Mouse (Mus musculus) layer of hippocampus, adult 2 months (tissue): ENCODE measurements around the gene Lsm11. TPM values are rescaled to one million over a fixed set of nuclear protein-coding genes. Genes with fewer than 3 reads are reported as not detected.

Source experiments
- DNase-seq, 2 experiments: peaks; one replicate each; pipeline ENCODE4 v3.0.0; 2022; ENCODE audit warnings: low spot score in 2 of 2
- H3K27ac ChIP-seq: fragments of 200-600 bp; 2 replicates; pipeline ENCODE4 v1.8.1; 2022
- H3K4me3 ChIP-seq: fragments of 200-600 bp; 2 replicates; pipeline ENCODE4 v1.8.1; 2022; ENCODE audit warnings: mild to moderate bottlenecking
- CTCF ChIP-seq: fragments of 200-600 bp; conservative IDR thresholded peaks from 2 replicates; pipeline ENCODE4 v1.8.1; 2022; ENCODE audit warnings: antibody characterized with exemption, mild to moderate bottlenecking, moderate library complexity
- total RNA-seq, 2 experiments: library from RNA; stranded (reverse); gene quantifications; 2 replicates each; pipeline ENCODE4 v1.2.3; 2021

The Lsm11 gene
- total RNA-seq, 2 experiments from 2014 or later, result 24.6 to 30.8 TPM

DNA sequence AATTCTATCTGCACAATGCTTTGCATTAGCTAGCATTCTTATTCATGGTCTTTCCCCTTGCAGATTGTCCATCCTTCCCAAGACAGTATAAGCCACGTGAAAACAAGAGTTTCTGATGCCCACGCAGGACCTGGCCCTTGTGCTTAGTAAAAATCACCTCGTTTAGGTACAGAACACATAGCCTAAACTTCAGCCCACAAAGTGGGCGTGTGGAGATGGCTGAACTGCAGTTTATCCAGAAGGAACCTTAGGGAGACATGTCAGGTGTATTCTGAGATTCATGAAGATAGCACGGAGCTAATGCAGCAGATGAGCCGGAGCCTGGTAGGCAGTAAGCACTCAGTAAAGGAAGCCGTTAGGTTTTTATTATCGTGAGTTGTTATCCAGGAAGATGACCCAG is 23.7 kb downstream of the Lsm11 start:
- TF ChIP-seq CTCF, result no peak
- no peak overlapping the region for H3K27ac ChIP-seq
- H3K4me3 ChIP-seq, result no peak overlapping the region
- no peak for DNase-seq

DNA sequence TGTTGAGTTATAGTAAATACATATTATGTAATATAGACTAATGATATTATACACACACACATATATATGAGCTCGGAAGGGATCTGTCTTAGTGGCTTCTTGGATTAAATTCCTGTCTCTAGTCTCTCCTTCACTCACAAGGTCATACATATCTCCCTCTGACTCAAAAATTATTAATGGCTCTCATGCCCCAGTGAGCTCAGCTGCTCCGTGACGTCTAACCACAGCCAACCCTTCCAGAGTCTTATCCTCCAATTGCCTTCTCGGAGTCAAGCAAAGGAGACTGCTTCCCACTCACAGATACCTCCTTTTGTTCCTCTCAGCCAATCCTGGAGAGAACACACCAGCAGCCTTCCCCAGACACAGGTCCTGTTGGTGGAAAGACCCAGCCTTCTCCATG is 25.9 kb downstream of the Lsm11 start:
- Histone ChIP-seq H3K4me3 (no peak overlapping the region), H3K27ac (no peak overlapping the region)
- no peak for TF ChIP-seq CTCF
- DNase-seq, result no peak

GRCm38 (mm10) chr11:45918018-45918417 is 26.7 kb downstream of the Lsm11 start:
- Histone ChIP-seq H3K27ac (no peak overlapping the region), H3K4me3 (no peak overlapping the region)
- no peak for TF ChIP-seq CTCF
- DNase-seq, result no peak

DNA sequence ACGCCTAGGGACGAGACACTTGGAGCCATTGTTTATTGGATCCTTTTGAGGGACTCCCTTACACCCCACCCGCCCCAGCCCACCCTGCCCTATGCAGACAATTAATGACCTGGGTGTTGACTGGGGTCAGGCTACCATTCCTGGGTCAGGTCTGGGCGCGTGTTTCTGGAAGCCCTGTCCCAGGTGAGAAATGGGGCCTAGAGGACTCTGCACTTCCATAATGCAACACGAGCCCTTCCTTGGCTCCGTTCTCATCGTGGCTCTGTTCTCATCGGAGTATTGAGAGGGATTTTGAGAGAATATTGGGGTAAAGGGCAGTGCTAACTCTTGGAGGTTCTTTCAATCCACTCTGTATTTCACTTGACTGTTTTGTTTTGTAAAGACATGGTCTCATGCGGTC is 28.5 kb downstream of the Lsm11 start:
- DNase-seq, result no peak

DNA sequence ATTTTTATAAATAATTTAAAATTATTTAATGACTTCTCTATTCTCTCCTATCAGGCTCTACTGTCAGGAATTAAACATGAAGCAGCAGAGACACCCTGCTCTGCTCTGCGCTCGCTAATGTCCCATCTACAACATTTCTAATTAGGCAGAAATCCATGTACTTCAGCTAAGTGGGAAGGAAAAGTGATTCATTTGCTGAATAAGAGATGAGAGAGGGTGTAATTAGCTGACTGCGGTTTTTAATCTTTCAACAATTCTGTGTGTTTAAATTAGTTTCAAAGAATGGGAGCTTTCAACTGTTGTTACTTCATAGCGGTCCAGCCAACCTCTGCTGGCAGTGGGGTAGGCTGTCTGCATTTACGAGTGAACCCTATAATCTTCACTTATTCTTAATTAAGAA is 34.0 kb downstream of the Lsm11 start:
- no peak for DNase-seq
- Histone ChIP-seq H3K4me3 (no peak overlapping the region), H3K27ac (no peak overlapping the region)
- TF ChIP-seq CTCF, result no peak

More for the DNA sequence above, 28.5 kb downstream of the Lsm11 start:
- TF ChIP-seq CTCF, result no peak
- Histone ChIP-seq H3K4me3 (no peak overlapping the region), H3K27ac (no peak overlapping the region)

DNA sequence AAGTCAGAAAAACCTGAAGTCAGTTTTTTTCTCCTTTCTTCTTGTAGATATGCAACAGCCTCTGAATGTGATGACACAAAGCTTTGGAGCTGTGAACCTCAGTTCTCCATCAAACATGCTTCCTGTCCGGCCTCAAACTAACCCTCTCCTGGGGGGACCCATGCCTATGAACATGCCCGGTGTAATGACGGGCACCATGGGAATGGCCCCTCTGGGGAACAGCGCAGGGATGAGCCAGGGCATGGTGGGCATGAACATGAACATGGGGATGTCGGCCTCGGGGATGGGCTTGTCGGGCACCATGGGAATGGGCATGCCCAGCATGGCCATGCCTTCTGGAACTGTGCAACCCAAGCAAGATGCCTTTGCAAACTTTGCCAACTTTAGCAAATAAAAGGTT is 35.8 kb downstream of the Lsm11 start:
- TF ChIP-seq CTCF, result no peak
- no peak for DNase-seq
- Histone ChIP-seq H3K4me3 (no peak overlapping the region), H3K27ac (no peak overlapping the region)

DNA sequence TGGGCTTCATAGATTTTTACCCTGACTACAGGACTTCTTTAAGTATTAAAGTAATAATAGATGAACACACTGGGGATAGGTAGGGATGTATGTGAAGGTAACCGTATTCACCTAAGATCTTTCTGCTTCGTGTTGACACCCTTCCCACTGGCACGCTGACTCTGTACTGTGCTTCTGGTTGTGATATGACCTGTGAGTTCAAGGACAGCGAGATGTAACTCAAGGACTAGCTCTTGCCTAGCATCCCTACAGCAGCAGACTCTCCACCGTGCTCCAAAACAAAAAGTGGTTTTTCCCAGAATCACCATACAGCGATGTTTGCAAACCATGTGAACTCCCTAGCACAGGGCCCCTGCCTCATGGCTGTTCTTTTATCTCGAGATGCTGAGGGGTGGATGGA is 36.7 kb downstream of the Lsm11 start:
- TF ChIP-seq CTCF, result no peak
- Histone ChIP-seq H3K4me3 (no peak overlapping the region), H3K27ac (no peak overlapping the region)
- DNase-seq, result no peak

DNA sequence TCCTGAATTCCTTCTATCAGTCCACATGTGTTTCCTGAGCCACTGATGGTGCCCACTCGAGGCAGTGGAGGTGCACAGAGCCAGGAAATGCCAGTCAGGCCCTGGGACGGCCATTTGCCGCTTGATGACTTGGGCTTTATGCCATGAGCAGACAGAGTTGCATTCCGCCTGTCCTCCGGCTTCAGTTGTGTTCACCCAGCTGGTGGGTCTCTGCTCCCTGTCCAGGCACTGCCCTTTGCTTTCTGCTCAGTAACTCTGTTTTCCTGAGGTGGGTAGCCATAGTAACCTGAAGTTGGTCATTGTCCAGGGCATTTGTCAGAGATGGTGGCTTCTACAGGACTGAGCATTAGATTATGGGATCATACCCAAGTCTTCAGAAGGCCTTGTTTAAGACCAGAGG is 37.4 kb downstream of the Lsm11 start:
- DNase-seq, result no peak
- no peak for TF ChIP-seq CTCF
- Histone ChIP-seq H3K4me3 (no peak overlapping the region), H3K27ac (no peak overlapping the region)

DNA sequence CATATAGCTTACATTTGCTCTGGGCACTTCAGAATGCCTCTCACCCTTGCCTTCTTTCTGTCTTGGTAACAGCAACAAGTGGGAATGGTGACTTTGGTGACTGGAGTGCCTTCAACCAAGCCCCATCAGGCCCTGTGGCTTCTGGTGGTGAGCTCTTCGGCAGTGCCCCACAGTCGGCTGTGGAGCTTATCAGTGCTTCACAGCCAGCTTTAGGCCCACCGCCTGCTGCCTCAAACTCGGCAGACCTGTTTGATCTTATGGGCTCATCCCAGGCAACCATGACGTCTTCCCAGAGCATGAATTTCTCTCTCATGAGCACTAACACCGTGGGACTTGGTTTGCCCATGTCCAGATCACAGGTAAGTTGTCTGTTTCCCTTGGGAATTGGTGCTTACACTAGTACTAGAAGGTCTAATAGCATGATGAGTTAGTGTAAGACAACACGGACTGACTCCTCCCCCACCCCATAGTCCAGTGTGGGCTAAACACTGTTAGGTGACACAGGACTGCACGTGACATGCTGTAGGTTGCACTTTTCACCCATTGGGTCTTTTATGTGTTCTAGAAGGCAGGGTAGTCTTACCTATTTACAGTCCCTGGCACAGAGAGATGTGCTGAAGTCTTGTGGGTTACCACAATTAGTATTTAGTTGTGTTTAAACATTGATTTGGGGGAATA is 38.5 kb downstream of the Lsm11 start:
- no peak for DNase-seq
- no peak overlapping the region for H3K27ac ChIP-seq
- H3K4me3 ChIP-seq, result no peak overlapping the region
- no peak for TF ChIP-seq CTCF

GRCm38 (mm10) chr11:45900233-45901015 is 44.3 kb downstream of the Lsm11 start:
- H3K27ac ChIP-seq, result no peak overlapping the region

DNA sequence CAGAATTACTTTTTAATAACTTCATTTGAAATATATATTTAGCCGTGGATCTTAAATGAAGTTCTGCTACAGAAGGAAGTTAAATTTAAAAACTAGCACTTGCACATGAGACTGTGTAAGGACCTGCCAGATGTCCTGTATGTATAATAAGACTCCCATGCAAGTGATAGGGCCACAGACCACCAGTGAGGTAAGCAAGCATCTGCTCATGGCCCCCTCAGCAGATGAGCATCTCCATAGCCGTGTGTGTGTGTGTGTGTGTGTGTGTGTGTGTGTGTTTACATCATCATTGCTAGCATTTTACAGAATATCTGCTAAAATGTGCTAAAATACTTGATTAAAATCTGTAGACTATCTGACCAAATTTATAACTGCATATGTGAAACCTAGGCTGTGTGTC is 47.3 kb downstream of the Lsm11 start:
- no peak for TF ChIP-seq CTCF
- H3K27ac ChIP-seq, result no peak overlapping the region
- no peak for DNase-seq
- H3K4me3 ChIP-seq, result no peak overlapping the region

More at GRCm38 (mm10) chr11:45900233-45901015, 44.3 kb downstream of the Lsm11 start:
- DNase-seq, result no peak
- TF ChIP-seq CTCF, result no peak
- H3K4me3 ChIP-seq, result no peak overlapping the region

DNA sequence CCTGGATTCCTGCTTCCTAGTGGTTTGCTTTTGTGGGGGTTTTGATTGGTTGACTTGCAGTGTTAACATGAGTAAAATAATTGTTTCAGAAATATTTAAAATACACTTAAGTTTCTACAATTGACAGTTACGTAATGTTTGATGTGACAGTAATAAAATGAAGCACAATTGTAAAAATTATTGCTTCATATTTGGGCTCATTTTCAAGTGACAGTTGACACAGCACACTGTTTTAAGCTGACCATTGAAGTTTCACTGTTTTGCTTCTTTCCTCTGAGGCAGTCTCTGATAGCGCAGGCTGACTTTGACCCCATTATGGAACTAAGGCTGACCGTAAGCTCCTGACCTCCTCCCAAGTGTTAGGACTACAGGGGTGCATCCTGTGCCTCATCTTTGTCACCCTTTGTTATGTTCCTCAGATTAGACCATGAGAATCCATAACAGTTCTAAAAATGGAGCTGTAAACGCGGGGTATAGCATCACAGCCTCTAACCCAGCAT is 51.8 kb downstream of the Lsm11 start:
- DNase-seq, result no peak
- H3K4me3 ChIP-seq, result no peak overlapping the region
- TF ChIP-seq CTCF, result no peak

DNA sequence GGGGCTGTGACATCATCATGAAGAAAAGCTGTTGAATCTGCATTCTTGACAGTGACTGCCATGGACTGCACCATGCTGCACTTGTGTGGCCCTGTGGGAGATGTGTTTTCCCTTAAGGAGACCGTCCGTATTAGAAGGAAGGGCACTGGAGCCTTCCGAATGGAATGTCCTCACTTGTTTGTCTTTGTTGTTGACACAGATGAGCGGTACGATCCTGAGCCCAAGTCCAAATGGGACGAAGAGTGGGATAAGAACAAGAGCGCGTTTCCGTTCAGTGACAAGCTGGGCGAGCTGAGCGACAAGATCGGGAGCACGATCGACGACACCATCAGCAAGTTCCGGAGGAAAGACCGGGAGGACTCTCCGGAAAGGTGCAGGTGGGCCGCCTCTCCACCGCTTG is 54.3 kb downstream of the Lsm11 start:
- no peak overlapping the region for H3K4me3 ChIP-seq
- H3K27ac ChIP-seq, result no peak overlapping the region
- no peak for DNase-seq
- TF ChIP-seq CTCF, result no peak

More for the DNA sequence above, 51.8 kb downstream of the Lsm11 start:
- no peak overlapping the region for H3K27ac ChIP-seq

DNA sequence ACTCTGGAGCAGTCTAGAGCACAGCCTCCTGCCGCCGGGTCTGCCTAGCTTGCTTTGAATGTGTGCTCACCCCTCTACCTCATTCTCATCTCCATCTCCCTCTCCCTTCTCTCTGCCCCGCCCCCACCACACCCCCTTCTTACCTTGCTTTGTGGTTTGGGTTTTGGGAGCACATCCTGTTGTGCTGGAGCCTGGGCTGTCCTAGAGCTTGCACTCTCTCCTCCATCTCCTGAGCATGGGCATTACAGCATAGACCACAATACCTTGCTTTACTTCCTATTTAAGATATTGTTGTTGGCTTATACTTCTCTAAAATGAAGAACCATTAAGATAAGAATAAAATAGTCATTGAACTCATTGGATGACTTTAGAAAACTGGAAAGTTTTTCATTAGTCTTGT is 54.8 kb downstream of the Lsm11 start:
- no peak for DNase-seq
- Histone ChIP-seq H3K27ac (no peak overlapping the region), H3K4me3 (no peak overlapping the region)
- TF ChIP-seq CTCF, result no peak
